Mouse (Mus musculus) spleen, adult 2 months (tissue): ENCODE results near the gene Plekhg1.

Experiments used
- CTCF ChIP-seq: fragments of 200-500 bp; IDR thresholded peaks from 2 replicates; pipeline ENCODE4 v1.5.1; 2011; ENCODE audit warnings: mild to moderate bottlenecking, inconsistent platforms; ENCODE audit not compliant: insufficient read depth, insufficient read length, insufficient replicate concordance; ENCODE audit errors: extremely low read depth
- POLR2A ChIP-seq: fragments of 200-500 bp; IDR thresholded peaks from 2 replicates; pipeline ENCODE4 v1.6.1; 2011; ENCODE audit warnings: low read depth, low read length, inconsistent platforms

GRCm38 (mm10) chr10:3943492-3944395 is 203.6 kb downstream of the Plekhg1 start:
- TF ChIP-seq CTCF = peak; percentile 61; the same call in 1 of the 2 replicates
- TF ChIP-seq POLR2A = no peak
